Mouse (Mus musculus): ENCODE data around the gene Pycr1.
A peak's percentile ranks its signal among the peaks of the same experiment; 100 is the strongest.

Gene Pycr1

DNA sequence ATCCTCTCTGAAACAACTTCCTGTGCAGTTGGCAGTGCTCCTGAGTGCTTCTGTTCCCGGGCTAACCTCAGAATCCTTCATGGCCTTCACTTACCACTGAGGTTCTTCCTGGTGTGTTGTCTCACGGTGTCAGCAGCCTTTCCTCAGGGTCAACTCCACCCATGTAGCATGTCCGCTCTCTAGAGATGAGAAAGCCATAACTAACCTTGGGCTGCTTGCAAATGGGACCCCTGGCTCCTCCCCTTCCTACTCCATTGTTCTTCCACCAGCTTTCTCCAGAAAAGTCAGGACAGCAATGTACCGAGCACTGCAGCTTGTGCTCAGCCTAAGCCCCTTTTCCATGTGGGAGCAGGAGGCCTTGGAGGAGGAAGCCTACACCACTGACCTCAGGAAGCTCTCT lies 36.8 kb downstream of the Pycr1 start:
- no peak for DNase-seq (ENCODE audit: inconsistent ontology term)

DNA sequence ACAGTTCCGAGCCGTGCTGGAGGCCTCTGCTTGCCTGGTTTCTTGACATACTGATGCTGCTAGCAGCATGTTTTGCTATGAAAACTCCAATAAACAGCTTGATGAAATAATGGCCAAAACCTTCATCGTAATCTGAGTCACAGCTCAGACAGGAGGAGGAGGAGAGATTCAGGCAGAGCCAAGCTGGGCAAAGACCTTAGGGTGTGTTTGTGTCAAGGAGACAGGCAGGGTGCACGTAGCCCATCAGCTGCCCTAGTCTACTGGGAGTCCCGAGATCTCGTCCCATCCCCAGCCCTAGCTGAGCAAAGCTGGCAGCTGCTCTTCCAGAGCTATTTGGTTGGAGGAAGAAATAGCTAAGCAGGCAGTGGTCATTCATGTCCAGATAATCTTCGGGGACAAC lies 37.9 kb downstream of the Pycr1 start:
- no peak for DNase-seq (ENCODE audit: inconsistent ontology term)

DNA sequence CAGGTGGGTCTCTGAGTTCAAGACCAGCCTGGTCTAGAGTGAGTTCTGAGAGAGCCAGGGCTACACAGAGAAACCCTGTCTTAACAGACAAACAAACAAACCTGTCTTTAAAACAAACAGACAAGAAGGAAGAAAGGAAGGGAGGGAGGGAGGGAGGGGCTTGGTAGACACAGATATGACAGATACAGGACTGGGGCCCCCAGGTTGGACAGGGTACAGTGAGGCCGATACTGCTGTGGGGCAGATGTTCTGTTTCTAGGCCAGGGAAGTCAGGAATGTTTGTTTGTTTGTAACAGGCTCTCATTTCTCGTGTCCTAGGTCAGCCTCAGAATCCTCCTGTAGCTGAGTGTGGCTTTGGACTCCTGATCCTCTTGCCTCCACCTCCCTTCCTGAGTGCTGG lies 40.0 kb downstream of the Pycr1 start:
- no peak for DNase-seq (ENCODE audit: inconsistent ontology term)

DNA sequence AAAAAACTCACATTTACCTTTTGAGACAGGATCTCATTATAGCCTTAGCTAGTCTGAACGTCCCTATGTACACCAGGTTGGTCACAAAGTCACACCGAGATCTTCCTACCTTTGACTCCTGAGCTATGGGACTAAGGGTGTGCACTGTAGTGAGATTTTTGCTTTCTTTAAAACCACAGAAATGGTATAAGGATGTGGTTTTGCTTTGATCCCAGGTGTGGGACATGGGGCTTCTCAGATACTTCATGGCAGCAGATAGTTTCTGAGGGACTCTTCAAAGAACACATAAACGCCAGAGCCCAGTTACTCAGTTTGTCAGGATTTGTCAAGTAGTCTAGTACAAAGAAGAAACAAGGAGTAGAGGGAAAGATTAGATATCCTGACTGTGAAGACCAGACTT lies 42.9 kb downstream of the Pycr1 start:
- no peak for DNase-seq (ENCODE audit: inconsistent ontology term)

DNA sequence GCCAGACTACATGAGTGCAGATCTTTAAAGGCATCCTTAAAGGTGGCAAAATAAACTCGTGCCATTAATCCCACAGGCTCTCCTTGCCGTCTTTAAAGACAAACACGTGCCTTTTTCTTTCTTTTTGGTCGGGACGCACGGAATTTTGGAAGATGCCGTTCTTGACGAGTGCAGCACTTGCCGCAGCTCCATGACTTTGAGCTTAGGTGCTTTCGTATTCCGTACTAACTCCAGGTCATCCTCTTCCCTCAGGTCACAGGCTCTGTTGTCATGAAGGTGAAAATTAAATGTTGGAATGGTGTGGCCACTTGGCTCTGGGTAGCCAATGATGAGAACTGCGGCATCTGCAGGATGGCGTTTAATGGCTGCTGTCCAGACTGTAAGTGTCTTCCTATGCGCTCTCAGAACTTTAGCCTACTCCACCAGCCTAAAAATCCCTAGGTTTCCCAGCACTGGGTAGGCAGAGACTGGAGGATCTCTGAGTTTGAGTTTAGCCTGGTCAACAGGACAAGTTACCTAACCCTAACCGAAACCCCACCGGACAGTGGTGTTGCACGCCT lies 44.5 kb downstream of the Pycr1 start:
- no peak for DNase-seq (ENCODE audit: inconsistent ontology term)

DNA sequence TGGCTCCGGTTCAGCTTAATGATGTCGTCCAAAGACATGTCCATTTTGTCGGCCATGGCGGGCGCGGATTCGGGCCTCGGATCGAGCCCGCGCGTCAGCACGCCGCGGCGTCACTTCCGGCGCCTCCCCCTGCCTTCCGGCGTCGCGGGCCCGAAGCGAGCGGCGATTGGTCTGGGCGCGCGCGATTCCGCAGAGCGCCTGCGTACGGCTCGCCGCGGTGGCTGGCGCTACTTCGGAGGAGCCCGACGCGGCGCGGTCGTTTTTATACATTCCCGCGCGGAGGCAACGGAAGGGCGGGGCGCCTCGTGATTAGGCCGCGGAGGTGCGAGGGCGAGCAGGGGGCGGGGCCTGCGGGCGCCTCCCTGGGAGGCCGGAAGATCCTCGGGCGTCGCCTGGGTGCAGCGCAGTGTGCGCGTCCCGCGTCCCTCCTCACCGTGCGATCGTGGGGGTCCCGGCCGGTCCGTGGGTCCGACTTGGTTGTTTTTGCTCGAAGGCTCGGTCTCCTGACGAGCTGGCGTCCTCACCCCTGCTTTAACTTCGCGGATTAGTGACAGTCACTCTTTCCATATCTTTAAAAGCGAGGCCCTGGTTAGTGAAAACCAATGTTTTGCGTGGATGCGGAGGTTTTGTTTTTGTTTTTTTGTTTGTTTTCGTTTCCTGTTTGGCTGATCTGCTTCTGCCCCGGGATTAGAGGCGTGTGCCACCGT lies 45.1 kb downstream of the Pycr1 start, which contains the start of the genes Alyref and Anapc11:
Gene Alyref (minus strand): TSS at position 83 of the 707 bp plus-strand sequence.
Gene Anapc11 (plus strand): TSS at position 139 of the 707 bp plus-strand sequence.
- peak; percentile 97 for DNase-seq (ENCODE audit: inconsistent ontology term)

DNA sequence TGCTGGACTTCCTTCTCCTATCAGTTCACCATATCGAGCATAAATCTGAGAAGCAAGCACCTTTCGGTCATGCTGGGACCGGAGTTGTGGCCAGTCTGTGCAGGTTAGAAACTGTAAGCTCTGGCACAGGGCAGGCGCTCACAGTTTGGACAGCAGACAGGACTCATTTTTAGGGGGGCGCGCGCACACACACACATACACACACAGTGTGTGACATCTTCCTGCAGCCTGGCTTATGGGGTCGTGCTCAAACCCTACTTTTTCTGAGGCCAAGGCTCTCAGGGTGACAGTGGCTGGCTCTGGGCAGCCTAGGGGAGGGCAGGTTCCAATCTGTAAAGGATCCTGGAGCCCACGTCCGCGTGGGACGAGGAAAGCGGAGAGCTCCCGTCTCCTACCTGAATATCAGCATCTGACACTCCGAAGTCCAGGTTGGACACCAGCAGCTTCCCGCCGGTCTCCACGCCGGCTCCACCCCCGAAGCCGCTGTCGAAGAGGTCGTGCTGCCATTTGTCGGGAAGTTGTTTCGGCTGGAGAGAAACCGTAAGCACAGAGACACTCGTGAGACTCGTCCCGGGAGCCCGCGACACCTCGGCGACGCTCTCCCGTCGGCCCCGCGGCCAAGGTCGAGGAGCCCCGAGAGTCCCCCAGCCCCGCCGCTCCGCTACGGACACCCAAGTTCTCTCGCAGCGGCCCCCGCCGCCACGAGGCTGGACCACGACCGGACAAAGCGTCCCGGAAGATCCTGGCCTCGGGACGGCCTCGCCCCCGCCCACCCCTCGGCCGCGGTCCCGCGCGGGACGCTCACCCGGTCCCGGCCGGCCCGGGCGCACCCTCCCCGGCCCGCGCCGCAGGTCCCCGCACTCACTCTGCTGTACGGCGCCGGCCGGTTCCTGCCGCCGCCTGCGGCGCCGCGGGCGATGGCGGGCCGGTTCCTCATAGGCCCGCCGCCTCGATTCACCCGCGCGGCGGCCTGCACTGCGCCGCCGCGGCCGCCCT lies 46.0 kb downstream of the Pycr1 start:
- no peak for DNase-seq (ENCODE audit: inconsistent ontology term)

DNA sequence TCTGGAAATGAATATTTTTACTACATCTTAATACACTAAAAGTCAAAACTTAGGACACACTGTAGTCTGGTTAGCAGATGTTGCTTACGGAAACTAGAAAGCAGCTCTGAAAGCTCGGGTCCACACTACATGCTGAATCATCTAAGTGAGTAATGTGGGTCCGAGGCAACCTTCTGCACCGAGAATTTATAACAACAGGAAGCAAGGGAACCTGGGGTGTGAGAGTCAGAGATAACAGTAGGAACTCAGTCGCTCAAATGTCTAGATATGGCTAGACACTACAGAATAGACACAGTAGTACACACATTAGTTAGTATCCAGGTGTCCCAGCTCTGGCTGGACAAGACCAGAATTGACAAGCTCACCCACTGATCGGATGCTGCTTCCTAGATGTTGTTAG lies 55.0 kb downstream of the Pycr1 start:
- no peak for DNase-seq (ENCODE audit: inconsistent ontology term)

All from Muller cell, postnatal 12 days (primary cell).